Mouse (Mus musculus) bone marrow macrophage, adult 2 months (primary cell): Measurements from ENCODE around the gene Rptor. TPM values are rescaled to one million over a fixed set of nuclear protein-coding genes. Genes with fewer than 3 reads are reported as not detected.

Source experiments
- H3K27ac ChIP-seq: 2 replicates; pipeline ENCODE4 v1.5.1; 2012; ENCODE audit warnings: low read depth, low read length; ENCODE audit not compliant: insufficient read depth
- H3K4me1 ChIP-seq: 2 replicates; pipeline ENCODE4 v1.6.1; 2012; ENCODE audit warnings: low read length; ENCODE audit not compliant: control insufficient read depth, insufficient read depth
- H3K4me3 ChIP-seq: 2 replicates; pipeline ENCODE4 v1.5.1; 2012; ENCODE audit warnings: mild to moderate bottlenecking, low read length, moderate library complexity; ENCODE audit not compliant: insufficient read depth
- CTCF ChIP-seq: IDR thresholded peaks from 2 replicates; pipeline ENCODE4 v1.5.1; 2012; ENCODE audit warnings: low read depth, mild to moderate bottlenecking, low read length, moderate library complexity
- POLR2A ChIP-seq: IDR thresholded peaks from 2 replicates; pipeline ENCODE4 v1.6.1; 2012; ENCODE audit warnings: mild to moderate bottlenecking, low read depth, low read length, borderline replicate concordance
- polyA plus RNA-seq: library from polyadenylated mRNA; stranded (reverse); fragments of >200 nt; gene quantifications from 2 replicates; pipeline ENCODE4 v1.2.4, GENCODE M21; 2012; ENCODE audit not compliant: missing spikeins, insufficient read depth, insufficient read length

Rptor gene
- polyA plus RNA-seq, 1 experiment, result 23.8 TPM

- TF ChIP-seq CTCF (no peak), POLR2A (no peak)
- H3K4me1 ChIP-seq, result peaks cover 65% of the 10 kb centered on the region
- peak overlapping the region; percentile 15 for H3K4me3 ChIP-seq
- peak overlapping the region; percentile 80 for H3K27ac ChIP-seq
These were observed 325.4 kb downstream of the Rptor start for GRCm38 (mm10) chr11:119928023-119928681.

GRCm38 (mm10) chr11:119929603-119930265, 327.0 kb downstream of the Rptor start:
- Histone ChIP-seq H3K27ac (peak overlapping the region; percentile 80), H3K4me3 (no peak overlapping the region), H3K4me1 (peaks cover 68% of the 10 kb centered on the region)
- TF ChIP-seq CTCF (no peak), POLR2A (no peak)

GRCm38 (mm10) chr11:119931809-119932208, 329.1 kb downstream of the Rptor start:
- H3K27ac ChIP-seq, result no peak overlapping the region
- H3K4me1 ChIP-seq, result peaks cover 59% of the 10 kb centered on the region
- no peak overlapping the region for H3K4me3 ChIP-seq
- no peak for TF ChIP-seq POLR2A
- TF ChIP-seq CTCF, result no peak

DNA sequence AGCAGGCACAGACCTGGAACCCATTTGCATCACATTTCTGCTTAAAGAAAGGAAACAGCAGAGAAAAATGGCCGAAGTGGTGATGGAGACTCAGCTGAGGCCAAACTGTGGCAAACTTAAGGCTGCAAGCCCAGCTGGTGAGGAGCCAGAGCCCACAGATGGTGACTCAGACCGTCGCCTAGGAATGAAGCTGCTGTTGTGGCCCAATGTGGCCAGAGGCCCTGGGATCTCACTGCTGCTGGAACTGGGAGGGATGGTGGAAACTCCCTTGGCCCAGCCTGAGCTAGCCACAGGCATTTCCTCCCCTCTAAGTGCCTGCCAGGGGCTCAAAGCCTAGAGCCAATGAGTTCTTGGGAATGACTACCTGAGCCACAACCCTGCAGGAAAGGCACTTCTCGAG, 330.4 kb downstream of the Rptor start:
- no peak overlapping the region for H3K27ac ChIP-seq
- peaks cover 59% of the 10 kb centered on the region for H3K4me1 ChIP-seq
- no peak for TF ChIP-seq POLR2A
- TF ChIP-seq CTCF, result 0 out of 2 replicates have a peak, but pooled peaks have one; percentile 8
- H3K4me3 ChIP-seq, result no peak overlapping the region

GRCm38 (mm10) chr11:119933819-119934583, 331.3 kb downstream of the Rptor start:
- Histone ChIP-seq H3K4me1 (peaks cover 55% of the 10 kb centered on the region), H3K27ac (no peak overlapping the region), H3K4me3 (no peak overlapping the region)
- TF ChIP-seq CTCF, result 0 out of 2 replicates have a peak, but pooled peaks have one; percentile 9
- no peak for TF ChIP-seq POLR2A

- no peak overlapping the region for H3K27ac ChIP-seq
- no peak overlapping the region for H3K4me3 ChIP-seq
- peaks cover 49% of the 10 kb centered on the region for H3K4me1 ChIP-seq
- TF ChIP-seq POLR2A (no peak), CTCF (no peak)
These were observed 332.1 kb downstream of the Rptor start for GRCm38 (mm10) chr11:119934773-119935172.

GRCm38 (mm10) chr11:119935457-119935856, 332.8 kb downstream of the Rptor start:
- H3K27ac ChIP-seq, result no peak overlapping the region
- TF ChIP-seq POLR2A (no peak), CTCF (peak; percentile 83)
- no peak overlapping the region for H3K4me3 ChIP-seq
- H3K4me1 ChIP-seq, result peaks cover 42% of the 10 kb centered on the region

GRCm38 (mm10) chr11:119936456-119936855, 333.8 kb downstream of the Rptor start:
- no peak for TF ChIP-seq CTCF
- no peak for TF ChIP-seq POLR2A
- no peak overlapping the region for H3K4me3 ChIP-seq
- peaks cover 38% of the 10 kb centered on the region for H3K4me1 ChIP-seq
- no peak overlapping the region for H3K27ac ChIP-seq

- Histone ChIP-seq H3K27ac (no peak overlapping the region), H3K4me1 (peaks cover 36% of the 10 kb centered on the region), H3K4me3 (no peak overlapping the region)
- TF ChIP-seq CTCF (no peak), POLR2A (no peak)
These were observed 334.5 kb downstream of the Rptor start for GRCm38 (mm10) chr11:119937216-119937615.

DNA sequence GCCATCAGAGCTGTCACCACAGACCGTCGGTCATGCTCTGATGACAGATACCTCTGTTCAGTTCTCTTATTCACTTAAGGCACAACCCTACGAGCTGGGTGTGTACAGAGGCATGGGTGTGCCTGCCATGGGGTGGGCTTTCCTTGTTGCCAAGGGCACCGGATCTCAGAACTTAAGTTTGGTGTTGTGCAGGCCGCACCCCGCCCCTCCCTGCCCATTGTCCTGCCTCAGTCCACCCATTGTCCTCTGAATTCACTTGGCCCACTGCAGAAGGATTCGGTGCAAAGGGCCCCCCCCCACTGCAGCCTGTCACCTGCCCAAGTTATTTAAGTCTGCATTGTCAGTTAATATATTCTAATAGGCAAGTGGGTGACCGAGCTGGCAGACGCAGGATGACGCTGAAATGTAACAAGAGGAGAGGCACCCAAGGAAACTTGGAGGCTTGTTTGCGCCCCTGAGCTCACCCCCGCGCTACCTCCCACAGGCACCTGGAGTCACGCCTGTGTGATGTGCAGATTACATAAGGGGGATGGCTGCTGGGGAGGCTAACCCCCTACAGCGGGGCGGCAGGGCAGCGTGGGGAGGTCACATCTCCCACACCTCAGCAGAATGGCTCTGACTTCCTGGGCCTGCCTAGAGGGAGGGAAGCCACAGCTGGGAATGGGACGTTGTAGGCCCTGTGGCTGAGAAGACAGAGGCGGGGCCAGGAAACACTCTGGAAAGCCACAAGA, 335.2 kb downstream of the Rptor start:
- TF ChIP-seq CTCF, result no peak
- no peak for TF ChIP-seq POLR2A
- Histone ChIP-seq H3K4me1 (peaks cover 31% of the 10 kb centered on the region), H3K27ac (no peak overlapping the region), H3K4me3 (no peak overlapping the region)
